Mouse (Mus musculus) embryonic facial prominence, embryonic 14.5 days (tissue): ENCODE data around the gene Kmt5c. TPM values are rescaled to one million over a fixed set of nuclear protein-coding genes. Genes with fewer than 3 reads are reported as not detected.

ENCODE experiments used
- ATAC-seq: fragments of 200-750 bp; cut with Nextera tagmentation; 2 replicates; pipeline ENCODE4 v1.8.0; 2017; ENCODE audit warnings: low read depth, moderate number of reproducible peaks, moderate TSS enrichment
- DNase-seq: peaks from one replicate; pipeline ENCODE4 v3.0.0-alpha.2; 2015; ENCODE audit warnings: low spot score
- H3K27ac ChIP-seq: fragments of 300-500 bp; sonication (generic); replicated peaks from 2 replicates; pipeline ENCODE4 v1.5.1; 2014; ENCODE audit warnings: low read depth, mild to moderate bottlenecking, low read length, moderate library complexity
- H3K27me3 ChIP-seq: fragments of 300-500 bp; sonication (generic); replicated peaks from 2 replicates; pipeline ENCODE4 v1.6.1; 2014; ENCODE audit warnings: low read length; ENCODE audit not compliant: control insufficient read depth, insufficient read depth
- H3K36me3 ChIP-seq: fragments of 300-500 bp; sonication (generic); 2 replicates; pipeline ENCODE4 v1.6.1; 2014; ENCODE audit warnings: low read length, mixed read lengths; ENCODE audit not compliant: control insufficient read depth, insufficient read depth
- H3K4me1 ChIP-seq: fragments of 300-500 bp; sonication (generic); 2 replicates; pipeline ENCODE4 v1.6.1; 2014; ENCODE audit warnings: antibody characterized with exemption, low read length; ENCODE audit not compliant: control insufficient read depth, insufficient read depth
- H3K4me2 ChIP-seq: fragments of 300-500 bp; sonication (generic); 2 replicates; pipeline ENCODE4 v1.6.1; 2014; ENCODE audit warnings: low read depth, mild to moderate bottlenecking, low read length, moderate library complexity, mixed read lengths
- H3K4me3 ChIP-seq: fragments of 300-500 bp; sonication (generic); 2 replicates; pipeline ENCODE4 v1.5.1; 2014; ENCODE audit warnings: low read depth, mild to moderate bottlenecking, low read length
- H3K9ac ChIP-seq: fragments of 300-500 bp; sonication (generic); 2 replicates; pipeline ENCODE4 v1.6.1; 2014; ENCODE audit warnings: low read depth, mild to moderate bottlenecking, low read length, moderate library complexity, mixed read lengths
- H3K9me3 ChIP-seq: fragments of 300-500 bp; sonication (generic); 2 replicates; pipeline ENCODE4 v1.6.1; 2016; ENCODE audit warnings: low read length; ENCODE audit not compliant: control insufficient read depth
- WGBS: fragments of 180-500 bp; shearing (Covaris S2); extraction: QIAGEN DNeasy Blood & Tissue Kit; methylation state at CpG from one replicate; pipeline ENCODE4 v1.1.7; 2014; 5-methylcytosine and 5-hydroxymethylcytosine counted together
- polyA plus RNA-seq: library from polyadenylated mRNA; unstranded; fragments of >200 nt; fragmentation: Nextera tagmentation; extraction: Ambion mirVana; gene quantifications from 2 replicates; pipeline ENCODE4 v1.2.1, GENCODE M21; 2014

Kmt5c gene
- polyA plus RNA-seq = 41.5 and 50.6 TPM in 2 replicates

- H3K4me2 ChIP-seq = peak within 1 kb of the TSS; percentile 74
- ATAC-seq = peak; percentile 97
- H3K4me1 ChIP-seq = peaks cover 18% of the 10 kb centered on the region
- peaks cover 29% of the 10 kb centered on the region for H3K36me3 ChIP-seq
- H3K27me3 ChIP-seq = no peaks in the 10 kb centered on the region
- peak; percentile 100 for DNase-seq
- under 1% methylated on average over 26 of the region's 44 CpGs for WGBS
- peak within 1 kb of the TSS; percentile 87 for H3K9ac ChIP-seq
- H3K9me3 ChIP-seq = no peaks in the 10 kb centered on the region
- peak within 1 kb of the TSS; percentile 78 for H3K4me3 ChIP-seq
- H3K27ac ChIP-seq = peak within 1 kb of the TSS; percentile 88
These were observed at the start of gene Kmt5c for GRCm38 (mm10) chr7:4739544-4740275. Gene Kmt5c (plus strand): TSS chr7:4740115.

- Histone ChIP-seq H3K9me3 (no peaks in the 10 kb centered on the region), H3K27ac (peak within 1 kb of the TSS; percentile 90), H3K27me3 (no peaks in the 10 kb centered on the region), H3K4me1 (no peaks in the 10 kb centered on the region), H3K36me3 (peaks cover 26% of the 10 kb centered on the region), H3K4me2 (peak within 1 kb of the TSS; percentile 77), H3K4me3 (peak within 1 kb of the TSS; percentile 86), H3K9ac (peak within 1 kb of the TSS; percentile 99)
- ATAC-seq (peak; percentile 83), DNase-seq (peak; percentile 92)
- 2% methylated on average over 6 of the region's 18 CpGs for WGBS
These were observed 49.5 kb upstream of the Kmt5c start, which contains the start of gene Brsk1 for GRCm38 (mm10) chr7:4690387-4690786. Gene Brsk1 (plus strand): TSS chr7:4690604.

- Histone ChIP-seq H3K27me3 (no peaks in the 10 kb centered on the region), H3K36me3 (peaks cover 34% of the 10 kb centered on the region), H3K27ac (peak overlapping the region; percentile 90), H3K4me1 (no peaks in the 10 kb centered on the region), H3K4me2 (peak overlapping the region; percentile 77), H3K9ac (peak overlapping the region; percentile 99), H3K4me3 (peak overlapping the region; percentile 86), H3K9me3 (no peaks in the 10 kb centered on the region)
- DNase-seq = no peak
- ATAC-seq = peak; percentile 69
- WGBS = 2% methylated on average over 19 of the region's 35 CpGs
These were observed 48.8 kb upstream of the Kmt5c start for GRCm38 (mm10) chr7:4690951-4691653.

- Histone ChIP-seq H3K27me3 (no peaks in the 10 kb centered on the region), H3K4me2 (no peak overlapping the region), H3K9ac (no peak overlapping the region), H3K9me3 (no peaks in the 10 kb centered on the region), H3K36me3 (peaks cover 48% of the 10 kb centered on the region), H3K4me3 (no peak overlapping the region), H3K4me1 (no peaks in the 10 kb centered on the region), H3K27ac (no peak overlapping the region)
- no peak for ATAC-seq
- DNase-seq = no peak
- WGBS = 83% methylated on average over 6 of the region's 6 CpGs
These were observed 46.9 kb upstream of the Kmt5c start for GRCm38 (mm10) chr7:4693004-4693403.

- no peak overlapping the region for H3K27ac ChIP-seq
- H3K9me3 ChIP-seq = no peaks in the 10 kb centered on the region
- WGBS = 37% methylated on average over 8 of the region's 8 CpGs
- ATAC-seq = peak; percentile 56; the same call in 1 of the 2 replicates
- H3K4me2 ChIP-seq = no peak overlapping the region
- 0 out of 2 replicates have a peak overlapping the region, but pooled peaks have one; percentile 1 for H3K9ac ChIP-seq
- no peaks in the 10 kb centered on the region for H3K4me1 ChIP-seq
- H3K4me3 ChIP-seq = no peak overlapping the region
- DNase-seq = no peak
- peaks cover 79% of the 10 kb centered on the region for H3K36me3 ChIP-seq
- H3K27me3 ChIP-seq = no peaks in the 10 kb centered on the region
These were observed 37.6 kb upstream of the Kmt5c start for GRCm38 (mm10) chr7:4702334-4702733.

GRCm38 (mm10) chr7:4703195-4703594 lies 36.7 kb upstream of the Kmt5c start:
- H3K9me3 ChIP-seq = no peaks in the 10 kb centered on the region
- no peak overlapping the region for H3K4me2 ChIP-seq
- DNase-seq = no peak
- no peak for ATAC-seq
- WGBS = 96% methylated on average over 7 of the region's 7 CpGs
- no peaks in the 10 kb centered on the region for H3K27me3 ChIP-seq
- peaks cover 80% of the 10 kb centered on the region for H3K36me3 ChIP-seq
- no peaks in the 10 kb centered on the region for H3K4me1 ChIP-seq
- H3K27ac ChIP-seq = no peak overlapping the region
- no peak overlapping the region for H3K9ac ChIP-seq
- H3K4me3 ChIP-seq = no peak overlapping the region

GRCm38 (mm10) chr7:4705098-4705497 lies 34.8 kb upstream of the Kmt5c start:
- H3K4me2 ChIP-seq = no peak overlapping the region
- DNase-seq (no peak), ATAC-seq (no peak)
- H3K9ac ChIP-seq = no peak overlapping the region
- H3K36me3 ChIP-seq = peaks cover 84% of the 10 kb centered on the region
- no peaks in the 10 kb centered on the region for H3K9me3 ChIP-seq
- H3K4me1 ChIP-seq = no peaks in the 10 kb centered on the region
- no peak overlapping the region for H3K4me3 ChIP-seq
- H3K27me3 ChIP-seq = no peaks in the 10 kb centered on the region
- 44% methylated on average over 18 of the region's 18 CpGs for WGBS
- no peak overlapping the region for H3K27ac ChIP-seq

GRCm38 (mm10) chr7:4712594-4712993 lies 27.3 kb upstream of the Kmt5c start:
- no peaks in the 10 kb centered on the region for H3K4me1 ChIP-seq
- no peak overlapping the region for H3K4me3 ChIP-seq
- H3K36me3 ChIP-seq = peaks cover 88% of the 10 kb centered on the region
- no peaks in the 10 kb centered on the region for H3K27me3 ChIP-seq
- H3K4me2 ChIP-seq = no peak overlapping the region
- no peak overlapping the region for H3K27ac ChIP-seq
- H3K9me3 ChIP-seq = no peaks in the 10 kb centered on the region
- WGBS = 96% methylated on average over 3 of the region's 3 CpGs
- H3K9ac ChIP-seq = no peak overlapping the region
- no peak for ATAC-seq
- no peak for DNase-seq
